Mouse (Mus musculus): Measurements from ENCODE around the gene Mmadhc. TPM values are rescaled to one million over a fixed set of nuclear protein-coding genes. Genes with fewer than 3 reads are reported as not detected.

Mmadhc gene
- 82.4 TPM for polyA plus RNA-seq (2015; fragmentation: Illumina TruSeq; extraction: RNeasy Lipid Tissue Mini Kit (QIAGEN cat#74804); ENCODE audit: low read depth, low replicate concordance)

GRCm38 (mm10) chr2:50296109-50296986 lies at the start of gene Mmadhc:
Gene Mmadhc, minus strand, starts transcription at chr2:50296801.

Other genes starting within 250 kb of the Mmadhc start
- 26.8 TPM for gene Lypd6, start 230.4 kb downstream of the Mmadhc start, polyA plus RNA-seq (2015; fragmentation: Illumina TruSeq; extraction: RNeasy Lipid Tissue Mini Kit (QIAGEN cat#74804); ENCODE audit: low read depth, low replicate concordance)

All from brain, adult 10 weeks (tissue).